Mouse (Mus musculus) kidney, adult 9 months (tissue): ENCODE results near the gene Lrrc52.
A peak's percentile ranks its signal among the peaks of the same experiment; 100 is the strongest.

Experiments
- DNase-seq: peaks from one replicate; pipeline ENCODE4 v3.0.0; 2022

Lrrc52 gene

DNA sequence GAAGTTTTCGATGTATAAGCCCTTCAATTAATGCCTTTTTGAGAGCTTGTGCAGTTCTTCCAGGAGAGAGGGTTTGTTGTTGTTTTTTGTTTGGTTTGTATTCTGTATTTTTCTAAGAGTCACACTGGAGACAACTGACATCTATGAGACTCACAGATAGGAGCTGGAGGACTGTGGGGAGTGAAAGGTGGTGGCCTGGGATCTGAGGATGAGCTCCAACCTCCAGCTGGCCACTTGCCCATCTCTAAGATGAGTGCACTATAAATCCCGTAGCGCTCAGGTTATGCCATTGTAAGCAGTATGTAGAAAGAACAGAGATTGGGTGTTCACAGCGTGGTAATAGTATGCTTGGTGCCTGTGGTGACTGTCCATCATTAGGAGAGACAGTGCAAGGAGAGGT, 31.6 kb downstream of the Lrrc52 start:
- DNase-seq = no peak

DNA sequence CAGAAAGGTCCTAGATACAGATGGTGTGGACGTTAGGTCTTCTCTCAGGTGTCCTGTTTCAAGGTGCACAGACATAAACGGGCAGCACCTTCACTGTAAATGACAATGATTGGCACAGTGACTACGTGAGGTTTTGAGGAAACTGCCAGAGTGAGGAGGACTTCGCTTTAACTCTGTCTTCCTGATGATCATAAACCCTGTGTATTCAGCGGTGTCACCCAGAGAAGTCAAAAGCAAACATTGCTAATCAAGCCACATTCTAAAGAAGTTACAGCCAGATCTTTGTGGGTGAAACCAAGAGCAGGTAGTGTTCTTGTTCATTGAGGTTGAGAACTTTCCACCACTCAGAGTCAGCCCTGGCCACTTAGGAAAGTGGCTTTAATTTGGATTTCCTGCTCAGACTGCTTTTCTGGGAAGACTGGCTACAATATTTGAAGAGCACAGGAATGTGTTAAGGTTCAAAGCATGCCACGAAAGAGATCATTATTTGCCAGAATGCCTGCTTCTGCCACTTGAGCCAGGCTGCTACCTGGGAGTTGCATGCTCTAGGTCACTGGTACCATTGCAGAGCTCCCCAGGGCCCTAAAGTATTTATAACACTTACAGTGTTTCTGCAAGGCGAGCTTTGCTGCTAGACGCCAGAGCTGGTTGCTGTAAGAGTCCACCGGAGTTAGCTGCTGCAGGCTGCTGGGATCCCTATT, 35.5 kb downstream of the Lrrc52 start:
- no peak for DNase-seq

DNA sequence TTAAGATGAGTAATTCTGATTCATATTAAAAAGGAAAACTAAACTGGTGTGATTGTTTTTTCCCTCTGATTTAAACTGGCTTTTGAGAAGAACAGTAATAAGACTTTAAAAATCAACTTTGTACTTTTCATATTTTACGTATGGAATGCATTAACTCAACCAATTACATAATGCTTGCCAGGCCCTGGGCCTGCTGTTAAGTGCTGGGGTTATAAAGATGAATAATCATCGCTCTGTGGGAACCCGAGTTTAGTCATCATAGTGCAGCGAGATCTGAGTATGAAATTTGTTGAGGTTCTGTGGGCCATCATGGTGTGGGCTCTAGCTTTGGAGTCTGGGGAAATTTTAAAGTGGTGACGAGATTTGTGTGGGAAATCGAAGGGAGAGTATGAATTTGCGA, 39.9 kb downstream of the Lrrc52 start:
- no peak for DNase-seq

DNA sequence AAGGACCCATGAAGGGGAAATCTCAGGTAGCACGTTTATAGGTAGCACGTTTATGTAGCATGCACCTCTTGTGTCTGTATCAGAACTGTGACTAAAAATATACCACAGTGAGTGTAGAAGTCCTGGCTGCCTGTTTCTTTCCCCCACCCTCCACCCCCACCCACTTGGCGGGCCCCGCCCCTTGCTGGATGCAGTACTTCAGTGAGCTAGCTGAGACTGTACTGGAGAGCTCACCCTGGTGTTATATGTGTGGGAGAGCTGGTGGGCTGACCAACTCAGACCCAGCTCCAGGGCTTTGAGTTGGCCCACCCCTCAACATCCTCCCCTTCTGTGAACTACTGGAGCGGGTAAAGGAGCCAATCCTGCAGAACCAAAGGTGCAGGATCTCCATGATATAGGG, 41.0 kb downstream of the Lrrc52 start:
- DNase-seq = no peak

DNA sequence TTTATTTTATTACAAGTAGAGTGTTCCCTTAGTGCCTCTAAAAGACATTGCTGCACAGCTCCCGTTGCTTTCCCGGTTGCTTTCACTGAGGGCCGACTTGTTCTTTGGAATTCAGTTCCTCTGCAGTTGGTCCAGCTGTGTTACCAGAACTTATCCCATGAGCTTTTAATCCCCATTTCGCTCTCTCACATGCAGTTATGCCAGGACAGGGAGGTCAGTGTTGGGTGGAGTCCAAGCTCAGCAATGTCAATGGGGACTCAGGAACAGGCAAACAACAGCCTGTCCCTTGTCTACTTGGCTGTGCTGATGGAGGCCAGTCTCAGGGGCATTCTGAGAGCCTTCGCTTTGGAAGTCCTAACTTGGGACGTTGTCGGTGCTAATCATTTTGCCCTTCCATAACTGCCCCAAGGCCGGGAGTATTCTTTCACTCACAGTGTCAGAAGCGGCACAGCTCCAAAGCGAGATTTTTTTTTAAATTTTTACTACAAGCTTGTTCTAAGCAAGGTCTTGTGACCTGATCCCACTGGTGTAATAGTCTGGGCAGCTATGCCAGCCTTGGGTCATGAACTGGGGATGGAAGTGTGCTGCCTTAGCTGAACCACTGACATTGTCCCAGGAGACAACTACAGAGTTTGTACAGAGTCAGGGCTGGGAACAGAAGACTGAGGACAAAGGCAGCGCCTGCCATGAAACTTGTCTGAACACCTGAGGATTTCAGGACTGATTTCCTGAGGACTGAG, 43.9 kb downstream of the Lrrc52 start:
- DNase-seq = peak; percentile 23

DNA sequence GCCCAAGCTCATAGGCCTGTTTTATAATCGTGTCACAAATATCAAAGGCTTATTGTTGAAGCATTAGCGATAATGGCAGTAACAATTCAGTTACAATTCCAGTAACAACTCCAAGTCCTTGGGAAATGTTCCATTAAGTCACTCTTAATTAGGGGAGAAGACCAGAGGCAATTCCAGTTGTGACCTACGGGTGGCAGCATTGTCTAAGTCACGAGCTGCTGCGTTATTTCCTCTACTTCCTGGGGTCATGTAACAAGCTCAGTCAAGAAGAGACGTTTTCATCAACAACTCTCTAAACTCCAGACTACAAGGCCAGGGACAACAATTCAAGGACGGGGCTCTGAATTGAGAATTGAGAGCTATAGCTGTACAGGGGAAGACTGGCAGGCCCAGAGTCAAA, 51.7 kb downstream of the Lrrc52 start:
- DNase-seq = peak; percentile 84

DNA sequence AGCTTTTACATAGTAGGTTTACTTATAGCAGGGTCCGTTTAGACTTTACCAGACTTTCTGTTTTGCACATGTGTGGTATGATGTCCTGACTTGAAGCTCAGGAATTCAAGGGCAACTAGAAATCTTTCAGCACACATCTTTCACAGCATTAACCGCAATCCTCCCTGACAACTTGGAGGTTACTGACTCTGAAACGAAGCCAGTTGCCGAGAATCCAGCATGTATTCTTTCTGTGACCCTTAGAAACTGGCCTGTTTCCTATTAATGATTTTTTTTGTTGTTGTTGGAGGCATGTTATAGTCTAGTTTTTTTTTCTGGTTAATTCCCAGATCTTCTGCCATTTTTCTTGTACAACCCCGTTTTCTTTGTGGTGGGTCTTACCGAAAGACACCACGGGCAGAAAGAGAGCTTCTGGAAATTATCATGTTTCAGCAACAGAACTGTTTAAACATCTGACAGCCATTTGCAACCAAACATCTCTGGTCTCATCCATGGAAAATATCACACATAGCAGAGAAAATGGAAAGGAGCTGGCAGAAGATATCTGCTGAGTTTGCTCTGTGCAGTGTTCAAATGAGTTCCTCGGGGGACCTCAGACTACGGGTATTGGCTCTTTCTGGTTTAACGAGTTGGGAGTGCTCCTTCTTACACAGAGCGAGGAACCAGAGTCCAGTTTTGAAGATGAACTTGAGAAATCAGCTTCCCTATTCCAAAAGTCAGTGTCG, 54.4 kb downstream of the Lrrc52 start:
- no peak for DNase-seq

DNA sequence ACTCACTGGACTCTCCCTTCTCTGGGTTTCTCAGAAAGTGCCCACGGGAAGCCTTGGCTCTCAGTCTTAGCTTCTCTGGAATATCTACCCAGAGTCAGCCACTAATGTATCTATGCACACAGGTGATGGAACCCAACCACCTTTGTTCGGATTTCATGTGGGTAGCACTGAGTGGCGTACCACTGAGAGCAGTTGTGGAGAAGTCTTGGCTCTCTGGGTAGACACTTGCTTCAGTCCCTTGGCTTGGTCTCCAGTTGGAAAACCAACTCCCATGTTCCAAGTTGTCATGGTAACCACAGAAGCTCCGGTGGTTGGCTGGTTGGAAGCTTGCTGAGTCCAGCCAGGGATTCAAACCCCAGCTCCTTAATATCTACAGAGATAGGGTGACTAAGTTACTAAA, 57.0 kb downstream of the Lrrc52 start:
- DNase-seq = no peak

DNA sequence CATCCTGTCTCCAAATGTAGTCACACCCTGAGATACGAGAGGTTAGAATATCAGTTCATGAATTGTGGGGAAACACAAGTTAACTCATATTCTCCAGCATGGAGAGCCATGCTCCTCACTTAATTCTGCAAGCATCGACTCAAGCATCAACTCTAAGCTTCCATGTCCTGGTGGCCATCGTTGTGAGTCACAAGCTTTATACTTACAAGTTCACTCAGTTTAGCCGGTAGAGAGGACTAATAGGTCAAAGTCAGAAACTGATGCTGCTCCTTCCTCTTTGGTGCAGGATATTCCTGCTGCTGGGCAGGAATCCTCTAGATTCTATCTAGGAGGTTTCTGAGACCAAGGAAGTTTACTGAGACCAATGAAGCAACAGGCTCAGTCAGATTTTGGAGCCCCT, 61.3 kb downstream of the Lrrc52 start:
- no peak for DNase-seq
